Mouse (Mus musculus): ENCODE measurements around the gene Osbp.

- TF ChIP-seq POLR2A (IDR thresholded peaks at IDR 0.05; ENCODE audit: low read depth, low read length) (no peak), CTCF (IDR thresholded peaks at IDR 0.05; ENCODE audit: extremely low read depth, insufficient read length, insufficient replicate concordance, low read depth, low read length) (no peak)
Measured at GRCm38 (mm10) chr19:11995722-11996448, 30.1 kb downstream of the Osbp start.
